Mouse (Mus musculus) effector memory CD4-positive, alpha-beta T cell, adult 7 months (primary cell): ENCODE measurements around the gene Cryge. TPM values are rescaled to one million over a fixed set of nuclear protein-coding genes. Genes with fewer than 3 reads are reported as not detected.

Source experiments
- polyA plus RNA-seq: library from polyadenylated mRNA; unstranded; fragments of 100-300 nt; shearing (Covaris generic); gene quantifications from one replicate; pipeline ENCODE4 v1.2.1, GENCODE M21; 2017

Gene Cryge
- not detected for polyA plus RNA-seq

GRCm38 (mm10) chr1:65050952-65051351, at the start of gene Cryge:
Gene Cryge (minus strand): TSS chr1:65051149.

GRCm38 (mm10) chr1:65082188-65082587, 31.2 kb upstream of the Cryge start, which contains the start of gene Crygb:
Gene Crygb (minus strand): TSS chr1:65082288.

GRCm38 (mm10) chr1:65073589-65073988, 22.6 kb upstream of the Cryge start, which contains the start of gene Crygc:
Gene Crygc (minus strand): TSS chr1:65073689.

GRCm38 (mm10) chr1:65063352-65063751, 12.4 kb upstream of the Cryge start, which contains the start of gene Crygd:
Gene Crygd (minus strand): TSS chr1:65063452.

GRCm38 (mm10) chr1:65032641-65033040, 18.3 kb downstream of the Cryge start, which contains the start of gene Akr1cl:
Gene Akr1cl (minus strand): TSS chr1:65032759.

Other genes with a start within 250 kb of the Cryge start
- gene Plekhm3, start 94.3 kb downstream of the Cryge start, polyA plus RNA-seq: 37.8 TPM
- not detected for gene Akr1cl, start 18.4 kb downstream of the Cryge start, polyA plus RNA-seq
- not detected for gene Crygd, start 12.3 kb upstream of the Cryge start, polyA plus RNA-seq
- not detected for gene Crygc, start 22.5 kb upstream of the Cryge start, polyA plus RNA-seq
- gene Crygb, start 31.1 kb upstream of the Cryge start, polyA plus RNA-seq: not detected
- not detected for gene Cryga, start 52.2 kb upstream of the Cryge start, polyA plus RNA-seq
- not detected for gene Gm28845, start 68.4 kb upstream of the Cryge start, polyA plus RNA-seq
- not detected for gene D630023F18Rik, start 72.1 kb upstream of the Cryge start, polyA plus RNA-seq
- 3.2 TPM for gene Idh1, start 135.4 kb upstream of the Cryge start, polyA plus RNA-seq
- gene Pikfyve, start 135.5 kb upstream of the Cryge start, polyA plus RNA-seq: 18.0 TPM
- not detected for gene Pth2r, start 230.9 kb upstream of the Cryge start, polyA plus RNA-seq